Mouse (Mus musculus) E14TG2a.4 (cell line): ENCODE results near the gene Cntnap5c.

ENCODE experiments used
- H3K27me3 ChIP-seq: 2 replicates; pipeline ENCODE4 v1.6.1; 2014; ENCODE audit warnings: low read length, control low read depth; ENCODE audit not compliant: insufficient read depth
- H3K36me3 ChIP-seq: 2 replicates; pipeline ENCODE4 v1.6.1; 2014; ENCODE audit warnings: low read length, control low read depth; ENCODE audit not compliant: insufficient read depth
- H3K4me1 ChIP-seq: replicated peaks from 2 replicates; pipeline ENCODE4 v1.6.1; 2014; ENCODE audit warnings: low read depth, low read length, control low read depth
- H3K4me3 ChIP-seq: replicated peaks from 2 replicates; pipeline ENCODE4 v1.5.1; 2014; ENCODE audit warnings: mild to moderate bottlenecking, low read length
- H3K9me3 ChIP-seq: 2 replicates; pipeline ENCODE4 v1.6.1; 2014; ENCODE audit warnings: low read length, control low read depth
- CTCF ChIP-seq: conservative IDR thresholded peaks from 2 replicates; pipeline ENCODE4 v1.5.1; 2014; ENCODE audit warnings: low read length
- NANOG ChIP-seq: IDR thresholded peaks from 2 replicates; pipeline ENCODE4 v1.6.1; 2014; ENCODE audit warnings: borderline replicate concordance, low read length, mixed read lengths
- POU5F1 ChIP-seq: IDR thresholded peaks from 2 replicates; pipeline ENCODE4 v1.6.1; 2014; ENCODE audit warnings: low read length, borderline replicate concordance

Cntnap5c gene

GRCm38 (mm10) chr17:57988420-57988819, 219.1 kb downstream of the Cntnap5c start:
- no peaks in the 10 kb centered on the region for H3K4me1 ChIP-seq
- no peak overlapping the region for H3K4me3 ChIP-seq
- TF ChIP-seq CTCF (peak; percentile 20), POU5F1 (no peak), NANOG (no peak)
- H3K9me3 ChIP-seq = no peaks in the 10 kb centered on the region
- no peaks in the 10 kb centered on the region for H3K27me3 ChIP-seq
- no peaks in the 10 kb centered on the region for H3K36me3 ChIP-seq

GRCm38 (mm10) chr17:57996461-57996860, 227.1 kb downstream of the Cntnap5c start:
- H3K36me3 ChIP-seq = no peaks in the 10 kb centered on the region
- no peaks in the 10 kb centered on the region for H3K4me1 ChIP-seq
- no peaks in the 10 kb centered on the region for H3K27me3 ChIP-seq
- TF ChIP-seq POU5F1 (no peak), NANOG (no peak)
- no peaks in the 10 kb centered on the region for H3K9me3 ChIP-seq
- H3K4me3 ChIP-seq = no peak overlapping the region

- H3K4me3 ChIP-seq = no peak overlapping the region
- no peak for TF ChIP-seq CTCF
- no peak for TF ChIP-seq NANOG
- no peak for TF ChIP-seq POU5F1
- no peaks in the 10 kb centered on the region for H3K4me1 ChIP-seq
Observed at GRCm38 (mm10) chr17:57999080-57999479, 229.7 kb downstream of the Cntnap5c start.

GRCm38 (mm10) chr17:58002845-58003244, 233.5 kb downstream of the Cntnap5c start:
- H3K27me3 ChIP-seq = no peaks in the 10 kb centered on the region
- no peaks in the 10 kb centered on the region for H3K36me3 ChIP-seq
- TF ChIP-seq POU5F1 (no peak), NANOG (no peak), CTCF (no peak)
- H3K4me3 ChIP-seq = no peak overlapping the region
- no peaks in the 10 kb centered on the region for H3K9me3 ChIP-seq
- no peaks in the 10 kb centered on the region for H3K4me1 ChIP-seq

More at GRCm38 (mm10) chr17:57999080-57999479, 229.7 kb downstream of the Cntnap5c start:
- H3K27me3 ChIP-seq = no peaks in the 10 kb centered on the region
- no peaks in the 10 kb centered on the region for H3K36me3 ChIP-seq
- H3K9me3 ChIP-seq = no peaks in the 10 kb centered on the region

GRCm38 (mm10) chr17:58003322-58003721, 234.0 kb downstream of the Cntnap5c start:
- no peaks in the 10 kb centered on the region for H3K36me3 ChIP-seq
- TF ChIP-seq CTCF (no peak), POU5F1 (no peak), NANOG (no peak)
- no peaks in the 10 kb centered on the region for H3K9me3 ChIP-seq
- H3K27me3 ChIP-seq = no peaks in the 10 kb centered on the region
- H3K4me3 ChIP-seq = no peak overlapping the region
- H3K4me1 ChIP-seq = no peaks in the 10 kb centered on the region

- no peaks in the 10 kb centered on the region for H3K9me3 ChIP-seq
- H3K36me3 ChIP-seq = no peaks in the 10 kb centered on the region
- H3K27me3 ChIP-seq = no peaks in the 10 kb centered on the region
- H3K4me1 ChIP-seq = no peaks in the 10 kb centered on the region
- no peak overlapping the region for H3K4me3 ChIP-seq
- no peak for TF ChIP-seq NANOG
- TF ChIP-seq POU5F1 = no peak
- no peak for TF ChIP-seq CTCF
Observed at GRCm38 (mm10) chr17:58004491-58004890, 235.1 kb downstream of the Cntnap5c start.

GRCm38 (mm10) chr17:58041178-58041577, 271.8 kb downstream of the Cntnap5c start:
- Histone ChIP-seq H3K27me3 (no peaks in the 10 kb centered on the region), H3K4me1 (no peaks in the 10 kb centered on the region), H3K36me3 (no peaks in the 10 kb centered on the region), H3K9me3 (no peaks in the 10 kb centered on the region), H3K4me3 (no peak overlapping the region)
- no peak for TF ChIP-seq NANOG
- TF ChIP-seq POU5F1 = no peak
- TF ChIP-seq CTCF = no peak

- Histone ChIP-seq H3K4me1 (no peaks in the 10 kb centered on the region), H3K36me3 (no peaks in the 10 kb centered on the region), H3K4me3 (no peak overlapping the region), H3K27me3 (no peaks in the 10 kb centered on the region), H3K9me3 (no peaks in the 10 kb centered on the region)
- TF ChIP-seq POU5F1 = no peak
- no peak for TF ChIP-seq NANOG
- no peak for TF ChIP-seq CTCF
Observed at GRCm38 (mm10) chr17:58045149-58045548, 275.8 kb downstream of the Cntnap5c start.

- no peaks in the 10 kb centered on the region for H3K9me3 ChIP-seq
- no peak for TF ChIP-seq POU5F1
- TF ChIP-seq NANOG = no peak
- TF ChIP-seq CTCF = no peak
- H3K4me3 ChIP-seq = no peak overlapping the region
- no peaks in the 10 kb centered on the region for H3K36me3 ChIP-seq
- no peaks in the 10 kb centered on the region for H3K27me3 ChIP-seq
- H3K4me1 ChIP-seq = no peaks in the 10 kb centered on the region
Observed at GRCm38 (mm10) chr17:58069912-58070311, 300.5 kb downstream of the Cntnap5c start.
